Mouse (Mus musculus) hindbrain, embryonic 15.5 days (tissue): ENCODE data around the gene Gstt2. TPM values are rescaled to one million over a fixed set of nuclear protein-coding genes. Genes with fewer than 3 reads are reported as not detected.

Source experiments
- ATAC-seq: fragments of 200-750 bp; cut with Nextera tagmentation; 2 replicates; pipeline ENCODE4 v1.8.0; 2017; ENCODE audit warnings: low read depth, moderate number of reproducible peaks, moderate TSS enrichment; ENCODE audit not compliant: low FRiP score
- H3K27ac ChIP-seq: fragments of 300-500 bp; sonication (generic); replicated peaks from 2 replicates; pipeline ENCODE4 v1.5.1; 2015; ENCODE audit warnings: mild to moderate bottlenecking, inconsistent platforms
- H3K27me3 ChIP-seq: fragments of 300-500 bp; sonication (generic); 2 replicates; pipeline ENCODE4 v1.6.1; 2015; ENCODE audit warnings: control low read depth, inconsistent platforms
- H3K36me3 ChIP-seq: fragments of 300-500 bp; sonication (generic); 2 replicates; pipeline ENCODE4 v1.6.1; 2015; ENCODE audit warnings: control low read depth, inconsistent platforms
- H3K4me1 ChIP-seq: fragments of 300-500 bp; sonication (generic); replicated peaks from 2 replicates; pipeline ENCODE4 v1.6.1; 2015; ENCODE audit warnings: control low read depth, inconsistent platforms
- H3K4me2 ChIP-seq: fragments of 300-500 bp; sonication (generic); 2 replicates; pipeline ENCODE4 v1.6.1; 2015; ENCODE audit warnings: moderate library complexity, mild to moderate bottlenecking, inconsistent platforms
- H3K4me3 ChIP-seq: fragments of 300-500 bp; sonication (generic); 2 replicates; pipeline ENCODE4 v1.5.1; 2015; ENCODE audit warnings: mild to moderate bottlenecking, inconsistent platforms
- H3K9ac ChIP-seq: fragments of 300-500 bp; sonication (generic); 2 replicates; pipeline ENCODE4 v1.6.1; 2015; ENCODE audit warnings: inconsistent platforms
- H3K9me3 ChIP-seq: fragments of 300-500 bp; sonication (generic); 2 replicates; pipeline ENCODE4 v1.6.1; 2016; ENCODE audit warnings: control low read depth, inconsistent platforms
- WGBS: fragments of 180-500 bp; shearing (Covaris S2); methylation state at CpG from one replicate; pipeline ENCODE4 v1.1.7; 2015; 5-methylcytosine and 5-hydroxymethylcytosine counted together
- polyA plus RNA-seq: library from polyadenylated mRNA; unstranded; fragments of >200 nt; fragmentation: Nextera tagmentation; extraction: Ambion mirVana; gene quantifications from 2 replicates; pipeline ENCODE4 v1.2.1, GENCODE M21; 2015

Gstt2 gene
- 6.6 and 6.8 TPM in 2 replicates for polyA plus RNA-seq

- Histone ChIP-seq H3K9me3 (no peaks in the 10 kb centered on the region), H3K9ac (peak within 1 kb of the TSS; percentile 67), H3K27ac (peak within 1 kb of the TSS; percentile 84), H3K4me3 (peak within 1 kb of the TSS; percentile 55), H3K4me1 (peaks cover 44% of the 10 kb centered on the region), H3K4me2 (peak within 1 kb of the TSS; percentile 79), H3K36me3 (no peaks in the 10 kb centered on the region), H3K27me3 (peaks cover 16% of the 10 kb centered on the region; the same call in 1 of the 2 replicates)
- WGBS, result 0% methylated on average over 21 of the region's 21 CpGs
- ATAC-seq, result peak; percentile 93
Observed at GRCm38 (mm10) chr10:75837248-75837759, at the start of gene Gstt2. Gstt2 (minus strand) TSS chr10:75837424.

- H3K36me3 ChIP-seq, result no peaks in the 10 kb centered on the region
- peaks cover 17% of the 10 kb centered on the region for H3K4me1 ChIP-seq
- H3K9me3 ChIP-seq, result no peaks in the 10 kb centered on the region
- no peaks in the 10 kb centered on the region for H3K27me3 ChIP-seq
- WGBS, result 97% methylated on average over 8 of the region's 8 CpGs
- no peak overlapping the region for H3K4me2 ChIP-seq
- H3K9ac ChIP-seq, result no peak overlapping the region
- H3K4me3 ChIP-seq, result no peak overlapping the region
- H3K27ac ChIP-seq, result no peak overlapping the region
- ATAC-seq, result no peak
Observed at GRCm38 (mm10) chr10:75884742-75885141, 47.5 kb upstream of the Gstt2 start.

- ATAC-seq, result peak; percentile 73; the same call in 1 of the 2 replicates
Observed at GRCm38 (mm10) chr10:75883232-75883552, 46.0 kb upstream of the Gstt2 start.

DNA sequence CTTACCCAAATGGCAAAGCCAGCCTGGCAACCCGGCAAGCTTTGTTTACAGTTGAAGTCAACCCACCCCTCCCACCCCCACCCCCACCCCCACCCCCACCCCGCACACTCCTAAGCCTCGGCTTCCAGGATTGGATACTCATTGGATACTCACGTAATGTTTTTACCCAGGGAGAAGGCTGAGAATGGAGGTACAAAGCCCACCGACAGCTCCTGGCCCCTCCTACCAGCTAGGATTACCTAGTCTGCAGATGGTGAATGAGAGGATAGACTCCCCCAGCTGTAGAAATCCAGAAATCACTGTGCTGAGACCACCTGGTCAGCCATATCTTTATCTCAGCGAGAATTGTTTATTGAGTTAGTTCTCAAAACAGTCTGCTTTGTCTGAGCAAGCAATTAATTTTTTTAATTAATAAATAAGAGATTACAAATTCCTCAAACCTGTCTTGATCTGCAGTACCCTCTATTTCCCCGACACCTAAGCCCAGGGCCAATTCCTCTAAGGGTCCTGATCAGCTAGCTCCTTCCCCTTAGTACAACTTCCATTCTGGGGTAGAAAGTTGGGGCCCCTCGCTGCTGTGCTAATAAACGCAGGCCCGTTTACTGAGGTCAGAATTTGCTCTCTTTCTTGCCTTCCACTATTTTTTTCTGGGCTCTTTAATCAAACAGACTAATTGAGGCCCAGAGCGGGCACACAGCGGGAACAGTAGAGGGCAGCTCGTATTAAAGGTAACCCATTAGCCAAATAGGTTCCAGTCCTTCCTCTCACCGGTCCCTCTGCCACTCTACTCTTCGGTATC, 45.4 kb upstream of the Gstt2 start:
- Histone ChIP-seq H3K9ac (0 out of 2 replicates have a peak overlapping the region, but pooled peaks have one; percentile 16), H3K27ac (0 out of 2 replicates have a peak overlapping the region, but pooled peaks have one; percentile 25), H3K36me3 (no peaks in the 10 kb centered on the region), H3K9me3 (no peaks in the 10 kb centered on the region), H3K4me3 (0 out of 2 replicates have a peak overlapping the region, but pooled peaks have one; percentile 7), H3K27me3 (no peaks in the 10 kb centered on the region), H3K4me2 (peak overlapping the region; percentile 37), H3K4me1 (peaks cover 17% of the 10 kb centered on the region)
- 8% methylated on average over 15 of the region's 15 CpGs for WGBS
- ATAC-seq, result 0 out of 2 replicates have a peak, but pooled peaks have one; percentile 44

More at GRCm38 (mm10) chr10:75883232-75883552, 46.0 kb upstream of the Gstt2 start:
- no peaks in the 10 kb centered on the region for H3K27me3 ChIP-seq
- 0 out of 2 replicates have a peak overlapping the region, but pooled peaks have one; percentile 16 for H3K9ac ChIP-seq
- WGBS, result 2% methylated on average over 10 of the region's 10 CpGs
- H3K36me3 ChIP-seq, result no peaks in the 10 kb centered on the region
- peak overlapping the region; percentile 37 for H3K4me2 ChIP-seq
- 0 out of 2 replicates have a peak overlapping the region, but pooled peaks have one; percentile 25 for H3K27ac ChIP-seq
- no peaks in the 10 kb centered on the region for H3K9me3 ChIP-seq
- H3K4me3 ChIP-seq, result 0 out of 2 replicates have a peak overlapping the region, but pooled peaks have one; percentile 7
- H3K4me1 ChIP-seq, result peaks cover 17% of the 10 kb centered on the region

- Histone ChIP-seq H3K4me1 (peaks cover 17% of the 10 kb centered on the region), H3K9ac (no peak overlapping the region), H3K36me3 (no peaks in the 10 kb centered on the region), H3K27me3 (no peaks in the 10 kb centered on the region), H3K4me2 (no peak overlapping the region), H3K27ac (0 out of 2 replicates have a peak overlapping the region, but pooled peaks have one; percentile 47), H3K9me3 (no peaks in the 10 kb centered on the region), H3K4me3 (no peak overlapping the region)
- no peak for ATAC-seq
- 13% methylated on average over 20 of the region's 20 CpGs for WGBS
Observed at GRCm38 (mm10) chr10:75881578-75882432, 44.6 kb upstream of the Gstt2 start.

GRCm38 (mm10) chr10:75880771-75881577, 43.8 kb upstream of the Gstt2 start:
- Histone ChIP-seq H3K9me3 (no peaks in the 10 kb centered on the region), H3K4me3 (no peak overlapping the region), H3K27ac (peak overlapping the region; percentile 47; the same call in 1 of the 2 replicates), H3K9ac (no peak overlapping the region), H3K27me3 (no peaks in the 10 kb centered on the region), H3K36me3 (no peaks in the 10 kb centered on the region), H3K4me1 (peaks cover 17% of the 10 kb centered on the region), H3K4me2 (no peak overlapping the region)
- no peak for ATAC-seq
- 50% methylated on average over 6 of the region's 6 CpGs for WGBS

GRCm38 (mm10) chr10:75880351-75880750, 43.1 kb upstream of the Gstt2 start:
- Histone ChIP-seq H3K27ac (no peak overlapping the region), H3K4me1 (peaks cover 17% of the 10 kb centered on the region), H3K9ac (no peak overlapping the region), H3K4me2 (no peak overlapping the region), H3K27me3 (no peaks in the 10 kb centered on the region), H3K4me3 (no peak overlapping the region), H3K36me3 (no peaks in the 10 kb centered on the region), H3K9me3 (no peaks in the 10 kb centered on the region)
- 91% methylated on average over 10 of the region's 10 CpGs for WGBS
- no peak for ATAC-seq

DNA sequence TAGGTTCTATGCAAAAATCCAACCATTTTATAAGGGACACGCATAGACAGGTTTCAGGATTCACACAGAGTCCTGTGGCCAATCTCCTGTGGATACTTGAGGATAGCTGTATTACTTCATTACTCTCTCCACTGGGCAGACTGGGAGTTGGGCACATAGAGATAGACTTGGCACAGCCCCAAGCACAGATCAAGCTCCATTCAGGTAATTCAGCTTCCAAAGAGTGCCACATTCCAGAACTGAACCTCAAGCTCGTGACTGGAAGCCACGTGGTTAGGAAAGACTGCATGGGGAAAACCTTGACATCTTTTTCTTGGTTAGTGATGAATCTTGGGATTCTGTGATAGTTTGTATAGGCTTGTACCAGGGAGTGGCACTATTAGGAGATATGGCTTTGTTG, 41.6 kb upstream of the Gstt2 start:
- no peak overlapping the region for H3K9ac ChIP-seq
- ATAC-seq, result no peak
- H3K4me2 ChIP-seq, result no peak overlapping the region
- H3K4me3 ChIP-seq, result no peak overlapping the region
- no peaks in the 10 kb centered on the region for H3K36me3 ChIP-seq
- no peaks in the 10 kb centered on the region for H3K27me3 ChIP-seq
- whole genome bisulfite sequencing, result 84% methylated on average over 3 of the region's 3 CpGs
- no peak overlapping the region for H3K27ac ChIP-seq
- H3K9me3 ChIP-seq, result no peaks in the 10 kb centered on the region
- H3K4me1 ChIP-seq, result peaks cover 20% of the 10 kb centered on the region

DNA sequence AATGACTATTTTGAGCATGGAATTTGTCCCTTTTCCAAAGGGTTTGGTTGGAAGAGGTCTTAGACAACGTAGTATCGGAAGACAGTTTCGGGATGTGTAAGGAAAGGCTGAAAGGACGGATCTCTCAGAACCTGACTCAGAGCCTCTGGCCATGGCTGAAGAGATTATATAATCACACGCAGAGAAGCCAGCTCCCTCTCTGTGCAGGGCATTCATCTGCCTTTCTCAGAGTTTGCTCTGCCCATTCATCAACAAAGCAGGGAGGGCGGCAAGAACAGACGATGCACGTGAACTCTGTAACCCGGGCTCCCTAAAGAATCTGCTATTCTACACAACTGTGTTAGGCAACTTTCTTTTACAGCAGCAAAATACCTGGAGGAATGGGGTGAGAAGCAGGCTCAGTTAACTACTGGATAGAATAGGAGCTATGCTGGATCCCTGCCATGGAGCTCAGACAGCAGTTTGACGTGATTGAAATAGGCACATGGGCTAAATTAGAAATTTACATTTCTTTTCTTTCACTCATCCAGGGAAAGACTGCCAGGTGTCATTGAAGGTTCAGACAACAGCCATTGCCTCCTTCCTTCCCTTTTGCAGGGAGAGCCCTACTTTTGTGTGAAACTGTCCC, 36.4 kb upstream of the Gstt2 start:
- H3K4me1 ChIP-seq, result peaks cover 16% of the 10 kb centered on the region
- H3K36me3 ChIP-seq, result no peaks in the 10 kb centered on the region
- WGBS, result 8% methylated on average over 10 of the region's 10 CpGs
- H3K27me3 ChIP-seq, result no peaks in the 10 kb centered on the region
- H3K4me2 ChIP-seq, result peak overlapping the region; percentile 54
- H3K9me3 ChIP-seq, result no peaks in the 10 kb centered on the region
- ATAC-seq, result peak; percentile 39; the same call in 1 of the 2 replicates
- H3K27ac ChIP-seq, result peak overlapping the region; percentile 69
- H3K4me3 ChIP-seq, result peak overlapping the region; percentile 35
- peak overlapping the region; percentile 15 for H3K9ac ChIP-seq

DNA sequence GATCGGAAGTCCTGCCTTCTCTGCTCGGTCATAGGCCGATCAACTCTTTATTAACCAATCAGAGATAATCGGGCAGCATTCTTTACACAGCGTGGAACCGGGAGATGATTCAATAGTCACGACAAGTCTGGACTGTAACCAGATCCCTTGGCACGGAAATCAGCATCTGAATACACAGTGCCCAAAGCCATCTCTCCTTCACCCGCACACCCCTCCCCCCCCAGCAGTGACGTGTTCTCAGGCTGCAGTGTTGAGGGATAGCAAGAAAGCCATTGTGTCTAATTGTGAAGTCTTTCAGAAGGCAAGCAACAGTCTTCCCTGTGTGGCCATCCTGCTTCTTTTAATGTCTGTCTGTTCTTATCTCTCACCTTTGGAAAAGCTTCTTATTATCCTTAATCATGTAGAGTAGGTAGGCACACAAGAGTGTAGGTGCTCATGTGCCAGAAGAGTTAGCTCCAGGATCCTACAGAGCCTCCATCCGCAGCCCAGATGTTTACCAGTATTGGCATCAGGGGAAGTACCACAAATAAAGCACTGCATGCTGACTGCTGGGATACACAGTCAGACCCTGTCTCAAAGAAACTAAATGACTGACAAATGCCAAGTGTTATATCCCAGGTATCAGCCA, 35.8 kb upstream of the Gstt2 start:
- H3K9ac ChIP-seq, result peak overlapping the region; percentile 15
- 0% methylated on average over 11 of the region's 11 CpGs for WGBS
- ATAC-seq, result peak; percentile 98
- peak overlapping the region; percentile 54 for H3K4me2 ChIP-seq
- no peaks in the 10 kb centered on the region for H3K36me3 ChIP-seq
- peaks cover 16% of the 10 kb centered on the region for H3K4me1 ChIP-seq
- H3K27me3 ChIP-seq, result no peaks in the 10 kb centered on the region
- peak overlapping the region; percentile 69 for H3K27ac ChIP-seq
- no peaks in the 10 kb centered on the region for H3K9me3 ChIP-seq
- peak overlapping the region; percentile 35 for H3K4me3 ChIP-seq
